Mouse (Mus musculus) cortical plate, adult 2 months (tissue): ENCODE measurements around the gene Lat.

ENCODE experiments used
- CTCF ChIP-seq: fragments of 200-500 bp; IDR thresholded peaks from 2 replicates; pipeline ENCODE4 v1.5.1; 2011; ENCODE audit warnings: mild to moderate bottlenecking, control low read depth, low read length; ENCODE audit not compliant: insufficient read depth; ENCODE audit errors: extremely low read depth
- POLR2A ChIP-seq: fragments of 200-500 bp; IDR thresholded peaks from 2 replicates; pipeline ENCODE4 v1.6.1; 2011; ENCODE audit warnings: mild to moderate bottlenecking, low read length, control low read depth; ENCODE audit not compliant: insufficient read depth; ENCODE audit errors: extremely low read depth

GRCm38 (mm10) chr7:126353251-126353993 is 15.9 kb downstream of the Lat start:
- no peak for TF ChIP-seq CTCF
- TF ChIP-seq POLR2A = no peak
